Mouse (Mus musculus) G1E (cell line): ENCODE measurements around the gene Gemin4.

Experiments used
- CTCF ChIP-seq: IDR thresholded peaks from 2 replicates; pipeline ENCODE4 v1.5.1; 2012; ENCODE audit warnings: low read depth, low read length, inconsistent platforms, mixed read lengths
- GATA1 ChIP-seq: IDR thresholded peaks from 2 replicates; pipeline ENCODE4 v1.6.1; 2012; ENCODE audit warnings: borderline replicate concordance, low read length, inconsistent platforms, mixed read lengths

DNA sequence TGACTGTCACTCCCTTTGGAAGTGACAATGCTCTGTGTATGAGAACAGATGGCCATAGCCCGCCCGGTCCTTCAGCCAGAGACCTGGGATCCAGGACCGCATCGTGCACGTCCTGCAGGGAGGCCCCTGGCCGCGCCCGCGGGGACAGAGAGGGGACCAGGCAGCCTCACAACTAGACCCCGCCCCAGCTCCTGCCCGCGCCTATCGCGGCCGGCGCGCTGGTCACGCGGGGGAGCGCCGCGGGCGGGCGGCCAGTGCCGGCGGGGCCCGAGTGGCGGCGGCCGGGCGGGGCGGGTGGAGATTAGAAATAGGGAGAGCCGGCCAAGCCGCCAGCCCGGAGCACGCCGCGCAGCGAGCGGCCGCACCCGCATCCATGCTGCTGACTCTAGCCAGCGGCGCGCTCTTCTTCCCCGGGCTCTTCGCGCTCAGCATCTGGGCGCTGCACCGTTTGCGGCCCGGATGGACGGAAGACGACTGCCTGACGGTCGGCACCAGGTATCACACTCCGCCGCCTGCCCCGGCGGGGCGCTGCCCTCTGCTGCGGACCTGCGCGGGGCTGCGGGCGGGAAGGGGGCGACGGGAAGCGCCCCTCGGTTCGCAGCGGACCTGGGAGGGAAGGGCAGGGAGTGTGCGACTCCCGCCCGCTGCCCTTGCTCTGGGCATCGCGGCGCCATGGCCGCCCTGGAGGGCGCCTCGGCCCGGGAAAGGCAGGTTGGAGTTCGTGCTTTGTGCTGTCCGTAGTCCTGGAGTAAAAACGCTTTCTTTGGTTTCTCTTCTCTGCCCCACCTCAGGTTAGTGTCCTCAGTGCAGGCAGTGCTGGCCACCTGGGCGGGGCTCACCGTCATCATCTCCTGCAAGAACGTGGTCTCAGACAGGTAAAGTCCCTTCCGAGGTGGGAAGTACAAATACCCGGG is 15.4 kb downstream of the Gemin4 start:
- no peak for TF ChIP-seq CTCF
- TF ChIP-seq GATA1: no peak
